Mouse (Mus musculus): ENCODE measurements around the gene Ccdc183.

DNA sequence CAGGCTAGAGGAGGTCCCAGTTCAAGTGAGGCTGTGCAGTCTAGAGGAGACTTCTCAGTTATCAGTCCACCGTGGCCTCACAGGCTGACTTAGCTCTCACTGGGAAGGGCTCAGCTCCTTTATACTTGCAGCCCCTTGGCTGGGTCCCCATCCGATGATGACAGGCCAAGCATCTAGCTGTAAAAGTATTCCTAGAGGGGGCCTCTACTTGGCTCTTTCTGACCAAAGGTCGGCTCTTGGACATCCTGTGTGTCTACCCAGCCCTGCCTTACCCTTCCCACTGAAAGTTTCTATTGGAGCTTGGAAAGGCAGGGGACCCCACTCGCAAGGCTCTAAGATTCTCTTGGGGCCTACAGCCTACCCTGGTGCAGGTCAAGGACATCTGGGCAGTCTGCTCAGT lies 46.3 kb downstream of the Ccdc183 start:
- TF ChIP-seq POLR2A (IDR thresholded peaks at IDR 0.05; ENCODE audit: insufficient read depth, low read depth, low read length) (no peak), CTCF (IDR thresholded peaks at IDR 0.05) (no peak)

Data from heart, adult 2 months (tissue).